Mouse (Mus musculus): ENCODE measurements around the gene Mpzl1.

GRCm38 (mm10) chr1:165643735-165644134, 9.4 kb upstream of the Mpzl1 start:
- TF ChIP-seq CTCF (IDR thresholded peaks at IDR 0.05; ENCODE audit: low read depth, low read length) (no peak), POLR2A (IDR thresholded peaks at IDR 0.05; ENCODE audit: extremely low read depth, insufficient read depth, low read length) (no peak)

All from liver, adult 2 months (tissue).